Mouse (Mus musculus) embryonic facial prominence, embryonic 15.5 days (tissue): ENCODE measurements around the gene Fam13c. TPM values are rescaled to one million over a fixed set of nuclear protein-coding genes. Genes with fewer than 3 reads are reported as not detected.
A peak's percentile ranks its signal among the peaks of the same experiment; 100 is the strongest.

Experiments
- ATAC-seq: fragments of 200-750 bp; cut with Nextera tagmentation; 2 replicates; pipeline ENCODE4 v1.8.0; 2017; ENCODE audit warnings: low read depth, moderate TSS enrichment; ENCODE audit not compliant: insufficient number of reproducible peaks, low FRiP score, low TSS enrichment
- H3K27ac ChIP-seq: fragments of 300-500 bp; sonication (generic); replicated peaks from 2 replicates; pipeline ENCODE4 v1.5.1; 2015; ENCODE audit warnings: mild to moderate bottlenecking, inconsistent platforms
- H3K27me3 ChIP-seq: fragments of 300-500 bp; sonication (generic); 2 replicates; pipeline ENCODE4 v1.6.1; 2015; ENCODE audit warnings: inconsistent platforms
- H3K36me3 ChIP-seq: fragments of 300-500 bp; sonication (generic); 2 replicates; pipeline ENCODE4 v1.6.1; 2015; ENCODE audit warnings: mild to moderate bottlenecking, inconsistent platforms
- H3K4me1 ChIP-seq: fragments of 300-500 bp; sonication (generic); 2 replicates; pipeline ENCODE4 v1.6.1; 2015; ENCODE audit warnings: inconsistent platforms
- H3K4me2 ChIP-seq: fragments of 300-500 bp; sonication (generic); replicated peaks from 2 replicates; pipeline ENCODE4 v1.6.1; 2015; ENCODE audit warnings: mild to moderate bottlenecking, inconsistent platforms
- H3K4me3 ChIP-seq: fragments of 300-500 bp; sonication (generic); replicated peaks from 2 replicates; pipeline ENCODE4 v1.5.1; 2015; ENCODE audit warnings: mild to moderate bottlenecking, inconsistent platforms
- H3K9ac ChIP-seq: fragments of 300-500 bp; sonication (generic); 2 replicates; pipeline ENCODE4 v1.6.1; 2015; ENCODE audit warnings: inconsistent platforms
- H3K9me3 ChIP-seq: fragments of 300-500 bp; sonication (generic); replicated peaks from 2 replicates; pipeline ENCODE4 v1.6.1; 2016; ENCODE audit warnings: inconsistent platforms
- WGBS: fragments of 180-500 bp; shearing (Covaris S2); methylation state at CpG from one replicate; pipeline ENCODE4 v1.1.7; 2015; 5-methylcytosine and 5-hydroxymethylcytosine counted together
- polyA plus RNA-seq: library from polyadenylated mRNA; unstranded; fragments of >200 nt; fragmentation: Nextera tagmentation; extraction: Ambion mirVana; gene quantifications from 2 replicates; pipeline ENCODE4 v1.2.1, GENCODE M21; 2015

Gene Fam13c
- polyA plus RNA-seq: 13.1 and 13.6 TPM in 2 replicates

GRCm38 (mm10) chr10:70439676-70440521 lies at the start of gene Fam13c:
TSS of gene Fam13c (plus strand) at chr10:70440481.
- Histone ChIP-seq H3K4me2 (peak within 1 kb of the TSS; percentile 86), H3K9ac (peak within 1 kb of the TSS; percentile 48), H3K27ac (peak within 1 kb of the TSS; percentile 89), H3K9me3 (no peaks in the 10 kb centered on the region), H3K36me3 (no peaks in the 10 kb centered on the region), H3K4me1 (peaks cover 11% of the 10 kb centered on the region; the same call in 1 of the 2 replicates), H3K27me3 (no peaks in the 10 kb centered on the region), H3K4me3 (peak within 1 kb of the TSS; percentile 71)
- peak; percentile 47; the same call in 1 of the 2 replicates for ATAC-seq
- 14% methylated on average over 24 of the region's 24 CpGs for WGBS

DNA sequence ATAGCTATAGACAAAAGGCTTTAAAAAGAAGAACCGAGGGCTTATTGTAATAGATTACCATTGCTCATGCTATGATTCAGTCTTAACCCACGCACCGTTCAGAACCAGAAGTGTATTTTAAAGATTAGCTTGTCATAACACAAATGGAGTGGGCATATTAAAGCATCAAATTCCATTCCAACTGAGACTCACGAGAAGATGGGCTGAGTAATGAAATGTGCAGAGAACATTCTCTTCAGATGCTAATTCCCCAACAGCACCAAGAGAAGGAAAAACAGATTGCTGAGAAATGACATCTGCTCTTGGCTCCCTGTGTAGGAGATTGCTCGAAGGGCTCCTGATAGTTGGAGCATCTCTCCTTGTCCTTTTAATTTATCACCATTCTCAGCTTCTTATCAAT lies 44.4 kb upstream of the Fam13c start:
- Histone ChIP-seq H3K4me3 (no peak overlapping the region), H3K27me3 (no peaks in the 10 kb centered on the region), H3K4me1 (no peaks in the 10 kb centered on the region), H3K9me3 (peaks cover 12% of the 10 kb centered on the region; the same call in 1 of the 2 replicates), H3K9ac (no peak overlapping the region), H3K4me2 (no peak overlapping the region), H3K27ac (no peak overlapping the region), H3K36me3 (no peaks in the 10 kb centered on the region)
- ATAC-seq: no peak
- WGBS: 71% methylated on average over 5 of the region's 5 CpGs

DNA sequence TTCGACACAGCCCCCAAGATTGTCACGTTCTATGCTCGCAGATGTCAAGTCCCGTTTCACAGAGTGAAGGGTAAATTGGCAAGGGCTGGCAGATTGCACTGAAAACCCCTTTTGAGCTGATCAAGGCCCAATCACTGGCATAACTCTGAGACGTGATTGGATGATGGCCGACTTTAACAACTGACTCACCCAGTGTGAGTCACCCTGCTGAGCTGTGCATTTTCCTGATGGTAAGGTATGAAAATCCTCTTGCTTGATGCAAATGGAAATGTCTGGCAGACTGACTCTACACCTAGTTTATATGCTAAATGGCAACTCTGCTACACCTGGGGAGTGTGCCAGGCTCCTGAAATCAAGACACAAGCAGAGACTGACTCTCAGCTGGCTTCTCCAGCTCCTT lies 42.1 kb upstream of the Fam13c start:
- WGBS: 68% methylated on average over 6 of the region's 6 CpGs
- Histone ChIP-seq H3K9me3 (peaks cover 12% of the 10 kb centered on the region; the same call in 1 of the 2 replicates), H3K4me3 (no peak overlapping the region), H3K4me1 (no peaks in the 10 kb centered on the region), H3K36me3 (no peaks in the 10 kb centered on the region), H3K4me2 (no peak overlapping the region), H3K9ac (no peak overlapping the region), H3K27me3 (no peaks in the 10 kb centered on the region), H3K27ac (no peak overlapping the region)
- ATAC-seq: no peak

GRCm38 (mm10) chr10:70402006-70402405 lies 38.3 kb upstream of the Fam13c start:
- Histone ChIP-seq H3K9me3 (no peaks in the 10 kb centered on the region), H3K4me2 (no peak overlapping the region), H3K36me3 (no peaks in the 10 kb centered on the region), H3K9ac (no peak overlapping the region), H3K27ac (no peak overlapping the region), H3K4me3 (no peak overlapping the region), H3K27me3 (no peaks in the 10 kb centered on the region), H3K4me1 (no peaks in the 10 kb centered on the region)
- no peak for ATAC-seq
- 68% methylated on average over 4 of the region's 4 CpGs for WGBS

DNA sequence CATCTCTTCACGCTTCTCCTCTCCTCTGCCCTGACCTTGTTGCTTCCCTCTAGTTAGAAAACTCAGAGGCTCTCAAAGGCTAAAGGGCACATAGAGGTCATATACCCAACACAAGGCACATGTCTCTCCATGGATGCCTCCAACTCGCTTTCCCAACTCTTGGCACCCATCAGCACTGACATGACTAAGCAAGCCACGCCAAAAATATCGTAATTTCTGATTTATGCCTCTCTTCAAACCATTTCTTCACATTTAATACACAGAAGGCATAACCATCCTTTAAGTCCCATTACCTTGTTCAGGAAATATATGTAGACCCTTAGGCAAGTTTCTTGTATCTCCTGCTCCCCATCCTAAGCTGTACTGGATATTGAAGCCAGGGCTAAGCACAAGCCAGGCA lies 37.6 kb upstream of the Fam13c start:
- Histone ChIP-seq H3K9ac (no peak overlapping the region), H3K4me2 (no peak overlapping the region), H3K4me1 (no peaks in the 10 kb centered on the region), H3K27me3 (no peaks in the 10 kb centered on the region), H3K36me3 (no peaks in the 10 kb centered on the region), H3K4me3 (no peak overlapping the region), H3K27ac (no peak overlapping the region), H3K9me3 (no peaks in the 10 kb centered on the region)
- 83% methylated on average over 4 of the region's 4 CpGs for WGBS
- no peak for ATAC-seq

DNA sequence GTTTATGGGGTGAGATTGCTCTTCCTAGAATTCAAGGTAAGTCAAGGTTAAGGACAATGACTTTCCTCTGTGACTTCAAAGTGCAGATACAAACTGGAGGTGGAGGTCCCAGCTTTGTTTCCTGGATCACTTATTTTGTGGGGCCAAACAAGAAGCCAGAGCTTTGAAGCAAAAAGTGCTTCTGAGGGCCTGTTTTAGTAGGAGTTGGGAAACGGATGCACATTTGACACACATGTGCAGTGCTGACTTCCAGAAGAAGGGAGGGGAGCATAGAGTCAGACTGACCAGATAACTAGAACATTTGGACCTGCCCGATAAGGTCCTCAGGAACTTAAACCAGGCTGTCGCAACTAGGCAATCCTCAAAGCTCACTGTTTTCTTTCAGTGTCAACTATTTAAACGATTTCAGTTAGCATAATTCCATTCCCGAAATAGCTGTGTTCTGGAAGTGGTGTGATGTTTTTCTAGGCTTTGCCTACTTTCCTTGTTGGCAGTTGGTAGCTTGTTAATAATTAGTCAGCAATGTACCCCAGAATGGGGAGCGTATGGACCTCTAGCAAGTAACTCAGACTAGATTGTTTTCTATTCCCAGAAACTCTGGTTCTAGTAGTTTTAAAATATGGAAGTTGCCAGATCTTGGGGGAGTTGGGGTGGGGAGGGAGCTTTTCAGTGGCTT lies 22.3 kb upstream of the Fam13c start:
- no peak for ATAC-seq
- no peaks in the 10 kb centered on the region for H3K9me3 ChIP-seq
- 76% methylated on average over 6 of the region's 6 CpGs for WGBS

GRCm38 (mm10) chr10:70419282-70420264 lies 20.7 kb upstream of the Fam13c start:
- Histone ChIP-seq H3K4me2 (no peak overlapping the region), H3K27me3 (no peaks in the 10 kb centered on the region), H3K4me3 (no peak overlapping the region), H3K4me1 (no peaks in the 10 kb centered on the region), H3K9ac (no peak overlapping the region), H3K9me3 (no peaks in the 10 kb centered on the region), H3K36me3 (no peaks in the 10 kb centered on the region), H3K27ac (no peak overlapping the region)
- no peak for ATAC-seq
- 66% methylated on average over 15 of the region's 15 CpGs for WGBS

More for the DNA sequence above, 22.3 kb upstream of the Fam13c start:
- Histone ChIP-seq H3K4me2 (no peak overlapping the region), H3K27me3 (no peaks in the 10 kb centered on the region), H3K4me3 (no peak overlapping the region), H3K9ac (no peak overlapping the region), H3K27ac (no peak overlapping the region), H3K4me1 (no peaks in the 10 kb centered on the region), H3K36me3 (no peaks in the 10 kb centered on the region)

GRCm38 (mm10) chr10:70426373-70426772 lies 13.9 kb upstream of the Fam13c start:
- no peak overlapping the region for H3K27ac ChIP-seq
- peak; percentile 75 for ATAC-seq

GRCm38 (mm10) chr10:70428121-70428662 lies 12.1 kb upstream of the Fam13c start:
- H3K9me3 ChIP-seq: no peaks in the 10 kb centered on the region
- H3K9ac ChIP-seq: no peak overlapping the region
- peak overlapping the region; percentile 52 for H3K27ac ChIP-seq
- 0 out of 2 replicates have a peak, but pooled peaks have one; percentile 47 for ATAC-seq
- no peak overlapping the region for H3K4me2 ChIP-seq
- WGBS: 33% methylated on average over 5 of the region's 5 CpGs
- no peaks in the 10 kb centered on the region for H3K27me3 ChIP-seq
- no peak overlapping the region for H3K4me3 ChIP-seq
- H3K36me3 ChIP-seq: no peaks in the 10 kb centered on the region
- 0 out of 2 replicates have a peak, but pooled peaks cover 9% of the 10 kb centered on the region for H3K4me1 ChIP-seq

More at GRCm38 (mm10) chr10:70426373-70426772, 13.9 kb upstream of the Fam13c start:
- Histone ChIP-seq H3K27me3 (no peaks in the 10 kb centered on the region), H3K4me2 (no peak overlapping the region), H3K36me3 (no peaks in the 10 kb centered on the region), H3K4me1 (0 out of 2 replicates have a peak, but pooled peaks cover 9% of the 10 kb centered on the region), H3K9ac (no peak overlapping the region), H3K9me3 (no peaks in the 10 kb centered on the region), H3K4me3 (no peak overlapping the region)
- 24% methylated on average over 3 of the region's 3 CpGs for WGBS

- no peaks in the 10 kb centered on the region for H3K9me3 ChIP-seq
- 92% methylated on average over 9 of the region's 9 CpGs for WGBS
These were observed 10.9 kb upstream of the Fam13c start for GRCm38 (mm10) chr10:70429341-70429740.

More at GRCm38 (mm10) chr10:70429341-70429740, 10.9 kb upstream of the Fam13c start:
- Histone ChIP-seq H3K36me3 (no peaks in the 10 kb centered on the region), H3K27ac (no peak overlapping the region), H3K9ac (no peak overlapping the region), H3K27me3 (no peaks in the 10 kb centered on the region), H3K4me3 (no peak overlapping the region), H3K4me1 (0 out of 2 replicates have a peak, but pooled peaks cover 9% of the 10 kb centered on the region), H3K4me2 (no peak overlapping the region)
- ATAC-seq: no peak
